Mouse (Mus musculus): ENCODE measurements around the gene Ldhc. TPM values are rescaled to one million over a fixed set of nuclear protein-coding genes. Genes with fewer than 3 reads are reported as not detected.

Ldhc gene
- total RNA-seq, 2 experiments from 2014 or later: not detected

DNA sequence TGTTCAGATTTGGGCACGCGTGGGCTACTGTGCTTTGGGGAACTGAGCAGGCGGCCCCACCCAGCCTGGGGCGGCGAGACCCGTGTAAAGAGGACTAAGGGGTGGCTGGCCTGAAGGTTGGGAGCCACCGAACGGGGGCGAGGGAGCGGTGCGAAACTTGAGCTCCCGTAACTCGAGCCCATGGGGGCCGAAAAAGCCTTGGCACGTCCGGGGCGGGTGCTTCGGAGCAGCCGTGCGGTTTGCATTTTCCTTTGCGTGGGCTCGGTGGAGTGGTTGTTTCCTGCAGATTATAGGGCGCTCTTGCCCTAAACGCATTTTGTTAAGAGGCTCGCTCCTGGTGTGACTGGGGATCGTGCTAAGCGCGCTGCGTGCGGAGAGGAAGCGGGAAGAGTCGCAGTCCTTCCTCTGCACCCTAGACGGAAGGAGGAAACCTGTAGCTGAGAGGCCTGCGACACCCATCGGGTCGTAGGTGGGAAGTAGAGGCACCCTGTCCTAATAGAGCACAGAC lies 15.0 kb upstream of the Ldhc start:
- H3K27ac ChIP-seq: peak overlapping the region; percentile 100
- intact Hi-C loops (cut with DNase I): loop anchor here (1.0 to 2.0 kb wide), 2 partner anchors 19 to 49 kb away; partner anchors contain the start of genes Gtf2h1 and Hps5
- peak overlapping the region; percentile 98 for H3K4me3 ChIP-seq
- no peak for TF ChIP-seq CTCF (IDR thresholded peaks at IDR 0.05)
- DNase-seq: peak; percentile 83

DNA sequence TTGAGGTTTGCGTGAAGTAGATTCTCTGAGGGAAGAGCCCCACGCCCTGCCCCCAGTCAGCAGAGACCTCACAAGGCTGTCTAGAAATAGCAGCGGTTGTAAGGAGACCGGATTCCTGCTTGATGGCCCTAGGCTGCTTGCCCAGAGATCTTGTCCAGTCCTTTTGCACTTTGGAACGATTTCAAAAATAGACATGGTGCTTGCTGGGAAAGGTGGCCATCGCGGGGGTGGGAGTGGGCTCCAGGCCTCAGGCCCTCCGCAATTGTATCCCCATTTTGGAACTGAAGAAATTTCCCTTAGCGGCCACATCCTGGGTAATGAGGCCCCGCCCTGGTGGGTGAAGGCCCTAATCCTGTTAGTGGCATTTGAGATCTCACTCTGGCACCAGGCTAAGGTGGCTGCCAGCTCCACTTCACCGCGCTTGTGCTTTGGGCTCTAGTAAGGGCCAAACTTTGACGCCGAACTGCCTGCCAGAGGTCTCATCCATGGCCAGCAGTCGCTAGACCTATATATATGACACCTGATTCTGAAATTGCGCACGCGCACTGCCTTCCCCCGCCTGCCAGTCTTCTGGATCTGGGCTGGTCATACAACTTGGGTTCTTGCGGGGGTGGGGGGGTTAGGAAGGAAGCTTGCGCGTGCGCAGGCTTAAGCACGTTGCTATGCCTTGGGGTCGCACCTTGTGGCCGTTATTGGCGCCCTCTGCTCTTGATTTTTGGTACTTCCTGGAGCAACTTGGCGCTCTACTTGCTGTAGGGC lies 14.3 kb upstream of the Ldhc start:
- peak; percentile 86 for DNase-seq
- intact Hi-C loops (cut with DNase I): loop anchor here (2.0 kb wide), 1 partner anchor 50 kb away; the partner anchor contains the start of genes Gtf2h1 and Hps5
- TF ChIP-seq CTCF (IDR thresholded peaks at IDR 0.05): no peak
- Histone ChIP-seq H3K27ac (peak overlapping the region; percentile 100), H3K4me3 (peak overlapping the region; percentile 98)

- no peak for TF ChIP-seq CTCF (IDR thresholded peaks at IDR 0.05)
- Histone ChIP-seq H3K27ac (peak overlapping the region; percentile 67), H3K4me3 (peak overlapping the region; percentile 98)
- intact Hi-C loops (cut with DNase I): no loop called here
- DNase-seq: peak; percentile 57
Observed at GRCm38 (mm10) chr7:46849287-46849686, 11.7 kb upstream of the Ldhc start.

DNA sequence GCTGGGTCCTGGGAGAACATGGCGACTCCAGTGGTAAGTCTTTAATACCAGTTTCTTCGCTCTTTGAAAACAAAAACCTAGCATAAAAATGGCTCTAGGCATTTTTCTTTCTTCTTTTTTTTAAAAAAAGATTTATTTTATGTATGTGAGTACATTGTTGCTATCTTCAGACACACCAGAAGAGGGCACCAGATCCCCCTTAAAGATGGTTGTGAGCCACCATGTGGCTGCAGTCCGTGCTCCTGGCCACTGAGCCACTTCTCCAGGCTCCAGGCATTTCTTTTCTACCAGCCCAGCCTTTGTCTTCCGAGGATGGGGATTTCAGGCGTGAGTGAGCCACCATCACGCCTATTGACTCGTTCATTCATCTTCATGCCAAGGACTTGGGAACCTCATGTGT lies 10.0 kb upstream of the Ldhc start:
- H3K27ac ChIP-seq: peak overlapping the region; percentile 12; the same call in 1 of the 2 replicates
- H3K4me3 ChIP-seq: peak overlapping the region; percentile 98
- peak; percentile 53 for TF ChIP-seq CTCF (IDR thresholded peaks at IDR 0.05)
- no peak for DNase-seq
- intact Hi-C loops (cut with DNase I): loop anchor here (5.0 kb wide), 2 partner anchors 34 to 66 kb away; partner anchors contain the start of gene Tsg101

- intact Hi-C loops (cut with DNase I): loop anchor here (5.0 kb wide), 2 partner anchors 35 to 65 kb away; partner anchors contain the start of gene Tsg101
- H3K4me3 ChIP-seq: no peak overlapping the region
- H3K27ac ChIP-seq: no peak overlapping the region
- DNase-seq: no peak
- no peak for TF ChIP-seq CTCF (IDR thresholded peaks at IDR 0.05)
Observed at GRCm38 (mm10) chr7:46852666-46853065, 8.3 kb upstream of the Ldhc start.

DNA sequence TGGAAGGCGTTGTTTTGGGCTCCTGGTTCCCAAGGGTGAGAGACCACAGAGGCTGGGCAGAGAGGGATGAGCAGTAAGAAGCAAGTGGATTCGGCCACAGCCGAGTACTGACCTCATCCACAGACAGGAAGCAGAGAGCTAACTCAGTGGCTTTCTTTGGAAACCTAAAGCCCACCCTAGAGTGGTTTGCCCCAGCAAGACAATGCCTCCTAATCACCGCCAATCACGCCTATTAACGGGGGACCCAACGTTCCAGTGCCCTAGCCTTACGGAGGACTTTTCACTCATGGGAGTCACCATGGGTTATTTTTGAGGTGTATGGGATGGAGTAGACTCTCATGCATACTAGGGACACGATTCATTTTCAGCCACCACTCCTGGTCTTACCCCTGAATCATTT lies 7.6 kb upstream of the Ldhc start:
- no peak overlapping the region for H3K27ac ChIP-seq
- DNase-seq: no peak
- intact Hi-C loops (cut with DNase I): loop anchor here (5.0 kb wide), 2 partner anchors 36 to 64 kb away; partner anchors contain the start of gene Tsg101
- TF ChIP-seq CTCF (IDR thresholded peaks at IDR 0.05): no peak
- no peak overlapping the region for H3K4me3 ChIP-seq

GRCm38 (mm10) chr7:46855866-46856560 lies 5.0 kb upstream of the Ldhc start:
- TF ChIP-seq CTCF (IDR thresholded peaks at IDR 0.05): peak; percentile 15; the same call in 1 of the 2 replicates
- no peak for DNase-seq
- H3K27ac ChIP-seq: no peak overlapping the region
- intact Hi-C loops (cut with DNase I): loop anchor here (5.0 kb wide), 1 partner anchor 41 kb away; no protein-coding TSS in a partner anchor
- no peak overlapping the region for H3K4me3 ChIP-seq

- H3K4me3 ChIP-seq: no peak overlapping the region
- intact Hi-C loops (cut with DNase I): loop anchor here (5.0 kb wide), 1 partner anchor 40 kb away; no protein-coding TSS in a partner anchor
- H3K27ac ChIP-seq: no peak overlapping the region
- TF ChIP-seq CTCF (IDR thresholded peaks at IDR 0.05): no peak
- no peak for DNase-seq
Observed at GRCm38 (mm10) chr7:46857436-46857835, 3.6 kb upstream of the Ldhc start.

- intact Hi-C loops (cut with DNase I): loop anchor here (5.0 kb wide), 1 partner anchor 38 kb away; no protein-coding TSS in a partner anchor
- Histone ChIP-seq H3K27ac (no peak overlapping the region), H3K4me3 (no peak overlapping the region)
- DNase-seq: no peak
- TF ChIP-seq CTCF (IDR thresholded peaks at IDR 0.05): no peak
Observed at GRCm38 (mm10) chr7:46859031-46859430, 2.0 kb upstream of the Ldhc start.

- intact Hi-C loops (cut with DNase I): no loop called here
- no peak for TF ChIP-seq CTCF (IDR thresholded peaks at IDR 0.05)
Observed at GRCm38 (mm10) chr7:46871988-46872387, 11.0 kb downstream of the Ldhc start.

GRCm38 (mm10) chr7:46876841-46877240 lies 15.8 kb downstream of the Ldhc start:
- no peak overlapping the region for H3K4me3 ChIP-seq
- H3K27ac ChIP-seq: no peak overlapping the region; the same call in 1 of the 2 replicates
- TF ChIP-seq CTCF (IDR thresholded peaks at IDR 0.05): no peak
- intact Hi-C loops (cut with DNase I): no loop called here
- DNase-seq: peak; percentile 26

More at GRCm38 (mm10) chr7:46871988-46872387, 11.0 kb downstream of the Ldhc start:
- no peak for DNase-seq
- H3K27ac ChIP-seq: no peak overlapping the region
- H3K4me3 ChIP-seq: no peak overlapping the region

DNA sequence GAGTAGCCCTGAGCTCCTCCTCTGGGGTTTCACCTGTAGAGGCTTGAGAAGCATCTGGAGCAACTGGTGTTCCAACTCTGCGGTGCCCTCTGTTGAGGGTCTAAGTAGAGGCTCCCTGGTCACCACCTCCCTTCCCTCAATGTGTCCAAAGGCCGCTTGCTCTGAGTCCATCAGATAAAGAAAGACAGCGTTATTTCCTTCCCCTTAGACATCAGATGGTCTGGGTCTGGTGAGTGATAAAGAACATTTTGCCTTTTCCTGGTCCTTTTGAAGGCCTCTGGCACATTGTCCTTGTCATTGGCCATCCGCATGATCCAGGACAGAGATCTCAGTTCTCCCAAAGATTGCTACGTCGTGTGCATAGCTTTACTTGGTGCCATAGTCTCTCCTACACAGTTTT lies 16.3 kb downstream of the Ldhc start:
- intact Hi-C loops (cut with DNase I): no loop called here
- H3K4me3 ChIP-seq: no peak overlapping the region
- no peak for TF ChIP-seq CTCF (IDR thresholded peaks at IDR 0.05)
- DNase-seq: no peak
- H3K27ac ChIP-seq: no peak overlapping the region; the same call in 1 of the 2 replicates
